Mouse (Mus musculus) midbrain, embryonic 10.5 days (tissue): ENCODE measurements around the gene Lrrc4b. TPM values are rescaled to one million over a fixed set of nuclear protein-coding genes. Genes with fewer than 3 reads are reported as not detected.
A peak's percentile ranks its signal among the peaks of the same experiment; 100 is the strongest.

Source experiments
- DNase-seq: peaks from one replicate; pipeline ENCODE4 v3.0.0-alpha.2; 2017; ENCODE audit warnings: low spot score
- H3K27ac ChIP-seq: fragments of 300-500 bp; sonication (generic); replicated peaks from 2 replicates; pipeline ENCODE4 v1.5.1; 2016; ENCODE audit warnings: mild to moderate bottlenecking
- H3K27me3 ChIP-seq: fragments of 300-500 bp; sonication (generic); 2 replicates; pipeline ENCODE4 v1.6.1; 2016; ENCODE audit warnings: low read depth, mild to moderate bottlenecking; ENCODE audit not compliant: poor library complexity, severe bottlenecking
- H3K36me3 ChIP-seq: fragments of 300-500 bp; sonication (generic); 2 replicates; pipeline ENCODE4 v1.6.1; 2016; ENCODE audit warnings: mild to moderate bottlenecking, moderate library complexity
- H3K4me1 ChIP-seq: fragments of 300-500 bp; sonication (generic); 2 replicates; pipeline ENCODE4 v1.6.1; 2016
- H3K4me3 ChIP-seq: fragments of 300-500 bp; sonication (generic); 2 replicates; pipeline ENCODE4 v1.5.1; 2016; ENCODE audit warnings: mild to moderate bottlenecking, moderate library complexity
- H3K9me3 ChIP-seq: fragments of 300-500 bp; sonication (generic); replicated peaks from 2 replicates; pipeline ENCODE4 v1.6.1; 2016; ENCODE audit warnings: mild to moderate bottlenecking
- WGBS: fragments of 180-500 bp; shearing (Covaris S2); methylation state at CpG from one replicate; pipeline ENCODE4 v1.1.7; 2016; 5-methylcytosine and 5-hydroxymethylcytosine counted together
- polyA plus RNA-seq: library from polyadenylated mRNA; unstranded; fragments of >200 nt; fragmentation: Nextera tagmentation; extraction: Ambion mirVana; gene quantifications from 2 replicates; pipeline ENCODE4 v1.2.1, GENCODE M21; 2016

The Lrrc4b gene
- polyA plus RNA-seq = 2.4 and 3.5 TPM in 2 replicates

DNA sequence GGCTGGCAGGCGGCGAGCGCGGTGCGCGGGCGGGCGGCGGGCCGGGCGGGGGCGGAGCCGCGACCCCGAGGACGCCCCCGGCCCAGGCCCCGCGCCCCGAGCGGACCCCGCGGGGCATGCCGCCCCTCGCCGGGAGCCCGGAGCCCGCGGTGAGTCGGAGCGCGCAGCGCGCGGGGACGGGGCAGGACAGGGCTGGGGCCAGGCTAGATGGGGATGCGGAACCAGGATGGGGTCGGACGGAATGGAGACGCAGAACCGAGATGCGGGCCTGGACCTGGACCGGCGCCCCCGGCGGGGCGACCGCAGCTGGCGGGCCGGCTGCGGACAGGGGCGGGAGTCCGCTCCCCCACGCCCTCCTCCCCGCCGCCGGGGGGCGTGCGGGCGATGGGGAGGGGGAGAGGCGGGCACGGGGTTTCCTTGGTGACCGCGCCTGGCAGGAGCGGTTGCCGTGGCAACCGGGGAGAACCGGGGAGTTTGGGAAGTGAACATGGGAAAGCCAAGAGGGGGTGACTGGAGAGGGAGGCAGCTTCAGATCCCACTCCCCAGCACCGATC is at the start of gene Lrrc4b:
Gene Lrrc4b, plus strand, starts transcription at position 51 of the 554 bp plus-strand sequence.
- peaks cover 54% of the 10 kb centered on the region for H3K27me3 ChIP-seq

GRCm38 (mm10) chr7:44382541-44382940 is 46.3 kb upstream of the Lrrc4b start:
- Histone ChIP-seq H3K36me3 (no peaks in the 10 kb centered on the region), H3K27me3 (peaks cover 43% of the 10 kb centered on the region), H3K4me1 (peaks cover 21% of the 10 kb centered on the region), H3K4me3 (no peak overlapping the region), H3K9me3 (no peaks in the 10 kb centered on the region), H3K27ac (no peak overlapping the region)
- DNase-seq = no peak
- 83% methylated on average over 12 of the region's 12 CpGs for WGBS

More for the DNA sequence above, at the start of gene Lrrc4b:
- WGBS = under 1% methylated on average over 59 of the region's 69 CpGs
- H3K4me1 ChIP-seq = peaks cover 75% of the 10 kb centered on the region
- peak within 1 kb of the TSS; percentile 99 for H3K27ac ChIP-seq
- no peaks in the 10 kb centered on the region for H3K9me3 ChIP-seq
- peaks cover 8% of the 10 kb centered on the region; the same call in 1 of the 2 replicates for H3K36me3 ChIP-seq
- peak within 1 kb of the TSS; percentile 79 for H3K4me3 ChIP-seq
- peak; percentile 87 for DNase-seq

DNA sequence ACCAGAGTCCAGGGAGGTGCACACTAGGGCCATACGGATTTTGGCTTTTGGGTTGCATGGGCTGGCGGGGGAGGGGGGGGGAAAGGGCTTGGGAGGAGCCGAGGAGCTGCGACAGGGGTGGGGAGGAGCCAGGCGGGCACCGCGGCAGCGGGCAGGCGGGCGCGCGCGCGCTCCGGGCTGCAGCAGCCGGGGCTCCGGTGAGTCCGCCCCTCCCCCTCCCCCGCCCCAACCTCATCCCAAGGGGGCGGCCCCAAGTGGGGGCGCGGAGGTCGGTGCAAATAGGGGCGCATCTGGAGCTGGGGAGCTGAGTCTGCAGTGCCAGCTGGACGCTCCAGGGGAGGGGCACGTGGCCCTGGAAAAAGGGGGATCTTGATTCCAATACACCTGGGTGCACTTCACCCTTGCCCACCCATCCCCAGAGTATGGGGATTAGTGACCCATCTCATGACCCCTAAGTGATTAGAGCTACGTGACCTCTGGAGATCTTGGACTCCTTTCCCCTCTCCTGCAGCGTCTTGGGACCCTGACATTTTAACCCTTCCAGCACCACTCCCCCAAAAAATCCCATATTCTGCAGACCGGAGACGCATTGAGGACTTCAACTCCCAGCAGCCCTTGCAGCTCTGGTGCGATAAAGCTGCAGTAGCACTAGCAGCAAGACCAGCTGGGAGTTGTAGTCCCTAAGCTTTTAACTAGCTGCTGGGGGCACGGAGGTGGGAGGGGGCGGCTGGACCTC is 44.7 kb upstream of the Lrrc4b start, which contains the start of gene Syt3:
Gene Syt3, plus strand, starts transcription at position 123 of the 736 bp plus-strand sequence.
- Histone ChIP-seq H3K4me3 (peak within 1 kb of the TSS; percentile 71), H3K9me3 (no peaks in the 10 kb centered on the region), H3K27me3 (peaks cover 50% of the 10 kb centered on the region), H3K36me3 (no peaks in the 10 kb centered on the region), H3K4me1 (peaks cover 21% of the 10 kb centered on the region), H3K27ac (peak within 1 kb of the TSS; percentile 81)
- under 1% methylated on average over 31 of the region's 33 CpGs for WGBS
- peak; percentile 76 for DNase-seq

DNA sequence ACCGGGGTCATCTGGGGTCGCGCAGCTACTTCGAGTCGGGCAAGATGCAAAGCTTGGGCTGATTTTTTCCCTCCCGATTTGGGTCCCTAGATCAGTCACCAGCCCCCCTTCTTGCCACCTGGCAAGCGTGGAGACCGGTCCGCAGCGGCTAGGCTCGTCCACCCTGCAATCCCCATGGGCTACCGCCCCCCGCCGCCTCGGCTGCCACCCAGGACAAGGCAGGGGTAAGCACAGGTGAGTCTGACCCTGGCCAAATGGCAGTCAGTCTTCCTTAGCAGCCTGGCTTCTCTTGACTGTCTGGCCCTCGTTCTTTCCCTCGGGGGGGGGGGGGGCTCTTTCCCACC is 44.1 kb upstream of the Lrrc4b start:
- peak overlapping the region; percentile 81 for H3K27ac ChIP-seq
- 1% methylated on average over 17 of the region's 17 CpGs for WGBS
- no peak for DNase-seq

GRCm38 (mm10) chr7:44385720-44386119 is 43.1 kb upstream of the Lrrc4b start, which contains the start of gene 1700008O03Rik:
TSS of gene 1700008O03Rik (minus strand) at chr7:44385820.
- Histone ChIP-seq H3K9me3 (no peaks in the 10 kb centered on the region), H3K36me3 (no peaks in the 10 kb centered on the region), H3K4me3 (peak within 1 kb of the TSS; percentile 71), H3K27me3 (peaks cover 58% of the 10 kb centered on the region), H3K4me1 (peaks cover 21% of the 10 kb centered on the region), H3K27ac (peak within 1 kb of the TSS; percentile 81)
- no peak for DNase-seq
- WGBS = 80% methylated on average over 12 of the region's 12 CpGs

More for the DNA sequence above, 44.1 kb upstream of the Lrrc4b start:
- Histone ChIP-seq H3K4me3 (peak overlapping the region; percentile 71), H3K4me1 (peaks cover 21% of the 10 kb centered on the region), H3K9me3 (no peaks in the 10 kb centered on the region), H3K36me3 (no peaks in the 10 kb centered on the region), H3K27me3 (peaks cover 50% of the 10 kb centered on the region)

DNA sequence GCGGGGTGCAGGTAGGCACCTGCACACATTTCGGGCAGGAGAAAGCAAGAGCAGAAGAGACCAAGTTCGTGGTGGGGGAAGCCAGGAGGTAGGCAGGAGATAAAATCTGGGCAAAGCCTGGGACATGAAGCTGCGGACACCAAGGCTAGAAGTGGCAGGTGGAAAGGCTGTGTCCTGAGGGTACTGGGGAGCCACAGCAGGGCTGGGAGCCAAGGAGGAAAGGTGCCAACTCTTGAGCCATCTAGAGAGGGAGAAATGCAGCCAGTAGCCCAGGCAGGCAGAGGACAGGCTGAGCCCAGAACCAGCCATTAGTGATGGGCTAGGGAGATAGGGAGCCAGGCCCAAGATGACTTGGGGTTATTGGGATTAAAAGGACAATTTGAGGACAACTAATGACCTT is 37.0 kb upstream of the Lrrc4b start:
- Histone ChIP-seq H3K27me3 (peaks cover 17% of the 10 kb centered on the region), H3K36me3 (no peaks in the 10 kb centered on the region), H3K9me3 (no peaks in the 10 kb centered on the region), H3K4me3 (no peak overlapping the region), H3K4me1 (no peaks in the 10 kb centered on the region), H3K27ac (no peak overlapping the region)
- DNase-seq = no peak
- 92% methylated on average over 4 of the region's 4 CpGs for WGBS

DNA sequence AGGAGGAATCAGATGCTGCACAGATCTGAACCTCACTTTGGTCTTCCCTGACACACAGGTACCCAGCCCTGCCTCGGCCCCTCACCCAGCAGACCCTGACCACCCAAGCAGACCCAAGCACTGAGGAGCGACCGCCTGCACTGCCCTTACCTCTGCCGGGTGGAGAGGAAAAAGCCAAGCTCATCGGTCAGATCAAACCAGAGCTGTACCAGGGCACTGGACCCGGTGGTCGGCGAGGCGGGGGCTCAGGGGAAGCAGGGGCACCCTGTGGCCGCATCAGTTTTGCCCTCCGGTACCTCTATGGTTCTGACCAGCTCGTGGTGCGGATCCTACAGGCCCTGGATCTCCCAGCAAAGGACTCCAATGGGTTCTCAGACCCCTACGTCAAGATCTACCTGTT is 36.5 kb upstream of the Lrrc4b start:
- Histone ChIP-seq H3K27ac (no peak overlapping the region), H3K4me1 (no peaks in the 10 kb centered on the region), H3K36me3 (no peaks in the 10 kb centered on the region), H3K9me3 (no peaks in the 10 kb centered on the region), H3K4me3 (no peak overlapping the region), H3K27me3 (peaks cover 21% of the 10 kb centered on the region)
- 86% methylated on average over 14 of the region's 14 CpGs for WGBS
- no peak for DNase-seq

- Histone ChIP-seq H3K36me3 (no peaks in the 10 kb centered on the region), H3K27ac (no peak overlapping the region), H3K4me3 (no peak overlapping the region), H3K27me3 (peaks cover 12% of the 10 kb centered on the region), H3K9me3 (no peaks in the 10 kb centered on the region), H3K4me1 (0 out of 2 replicates have a peak, but pooled peaks cover under 1% of the 10 kb centered on the region)
- 95% methylated on average over 17 of the region's 17 CpGs for WGBS
- no peak for DNase-seq
Observed at GRCm38 (mm10) chr7:44393284-44393683, 35.5 kb upstream of the Lrrc4b start.

- Histone ChIP-seq H3K4me1 (peaks cover 12% of the 10 kb centered on the region), H3K27me3 (peaks cover 27% of the 10 kb centered on the region), H3K36me3 (no peaks in the 10 kb centered on the region), H3K9me3 (no peaks in the 10 kb centered on the region), H3K27ac (no peak overlapping the region), H3K4me3 (no peak overlapping the region; the same call in 1 of the 2 replicates)
- 12% methylated on average over 3 of the region's 3 CpGs for WGBS
- peak; percentile 61 for DNase-seq
Observed at GRCm38 (mm10) chr7:44398570-44398969, 30.2 kb upstream of the Lrrc4b start.

GRCm38 (mm10) chr7:44401673-44402072 is 27.1 kb upstream of the Lrrc4b start:
- H3K4me3 ChIP-seq = no peak overlapping the region
- WGBS = 83% methylated on average over 6 of the region's 6 CpGs
- no peak overlapping the region for H3K27ac ChIP-seq
- H3K36me3 ChIP-seq = no peaks in the 10 kb centered on the region
- peaks cover 34% of the 10 kb centered on the region for H3K27me3 ChIP-seq
- H3K4me1 ChIP-seq = peaks cover 24% of the 10 kb centered on the region
- no peaks in the 10 kb centered on the region for H3K9me3 ChIP-seq
- no peak for DNase-seq

GRCm38 (mm10) chr7:44405346-44406014 is 23.3 kb upstream of the Lrrc4b start:
- Histone ChIP-seq H3K36me3 (no peaks in the 10 kb centered on the region), H3K27me3 (peaks cover 41% of the 10 kb centered on the region), H3K4me3 (peak overlapping the region; percentile 52), H3K9me3 (no peaks in the 10 kb centered on the region), H3K4me1 (peaks cover 12% of the 10 kb centered on the region), H3K27ac (peak overlapping the region; percentile 89)
- 3% methylated on average over 27 of the region's 27 CpGs for WGBS
- peak; percentile 97 for DNase-seq

DNA sequence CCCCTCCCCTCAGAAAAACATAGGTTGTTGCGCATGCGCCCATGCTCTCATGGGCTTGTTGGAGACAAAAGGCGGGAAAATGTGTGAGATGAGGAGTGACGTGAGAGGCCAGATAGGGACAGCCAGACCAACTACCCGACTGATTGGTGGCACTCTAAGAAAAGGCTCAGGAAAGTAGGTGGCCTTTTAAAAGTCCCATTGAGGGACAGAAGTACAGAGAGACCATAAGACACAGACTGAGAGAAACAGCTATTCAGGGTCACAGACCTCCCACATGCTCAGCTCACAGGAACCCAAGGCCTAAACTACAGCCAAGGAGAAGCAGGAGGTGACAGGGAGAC is 22.8 kb upstream of the Lrrc4b start:
- Histone ChIP-seq H3K27me3 (peaks cover 40% of the 10 kb centered on the region), H3K9me3 (no peaks in the 10 kb centered on the region), H3K36me3 (no peaks in the 10 kb centered on the region), H3K4me1 (peaks cover 12% of the 10 kb centered on the region), H3K4me3 (peak overlapping the region; percentile 52; the same call in 1 of the 2 replicates), H3K27ac (peak overlapping the region; percentile 89)
- WGBS = 2% methylated on average over 5 of the region's 5 CpGs
- no peak for DNase-seq

- 91% methylated on average over 4 of the region's 4 CpGs for WGBS
- DNase-seq = no peak
- H3K9me3 ChIP-seq = no peaks in the 10 kb centered on the region
- no peak overlapping the region for H3K4me3 ChIP-seq
- H3K4me1 ChIP-seq = peaks cover 7% of the 10 kb centered on the region
- no peak overlapping the region for H3K27ac ChIP-seq
- H3K36me3 ChIP-seq = no peaks in the 10 kb centered on the region
- peaks cover 21% of the 10 kb centered on the region for H3K27me3 ChIP-seq
Observed at GRCm38 (mm10) chr7:44411144-44411543, 17.7 kb upstream of the Lrrc4b start.
